Mouse (Mus musculus): ENCODE results near the gene Sh3kbp1. TPM values are rescaled to one million over a fixed set of nuclear protein-coding genes. Genes with fewer than 3 reads are reported as not detected.

Sh3kbp1 gene
- polyA plus RNA-seq, 1 experiment, result 119 TPM

- TF ChIP-seq POLR2A (IDR thresholded peaks at IDR 0.05; ENCODE audit: low read depth, low read length), result no peak
- no peak for TF ChIP-seq CTCF (IDR thresholded peaks at IDR 0.05; ENCODE audit: borderline replicate concordance, insufficient read depth, low read length)
- Histone ChIP-seq H3K27ac (ENCODE audit: insufficient read depth, low read length) (no peak overlapping the region), H3K4me1 (ENCODE audit: control insufficient read depth, insufficient read depth, low read length) (no peaks in the 10 kb centered on the region), H3K4me3 (ENCODE audit: insufficient read depth, low read length) (no peak overlapping the region)
Measured at GRCm38 (mm10) chrX:159896536-159896935, 269.5 kb downstream of the Sh3kbp1 start.

- Histone ChIP-seq H3K27ac (ENCODE audit: insufficient read depth, low read length) (no peak overlapping the region), H3K4me1 (ENCODE audit: control insufficient read depth, insufficient read depth, low read length) (no peaks in the 10 kb centered on the region), H3K4me3 (ENCODE audit: insufficient read depth, low read length) (no peak overlapping the region)
- TF ChIP-seq CTCF (IDR thresholded peaks at IDR 0.05; ENCODE audit: borderline replicate concordance, insufficient read depth, low read length), result no peak
- TF ChIP-seq POLR2A (IDR thresholded peaks at IDR 0.05; ENCODE audit: low read depth, low read length), result no peak
Measured at GRCm38 (mm10) chrX:159898110-159898509, 271.0 kb downstream of the Sh3kbp1 start.

- no peak overlapping the region for H3K4me3 ChIP-seq (ENCODE audit: insufficient read depth, low read length)
- H3K4me1 ChIP-seq (ENCODE audit: control insufficient read depth, insufficient read depth, low read length), result no peaks in the 10 kb centered on the region
- no peak overlapping the region for H3K27ac ChIP-seq (ENCODE audit: insufficient read depth, low read length)
- TF ChIP-seq POLR2A (IDR thresholded peaks at IDR 0.05; ENCODE audit: low read depth, low read length), result no peak
- TF ChIP-seq CTCF (IDR thresholded peaks at IDR 0.05; ENCODE audit: borderline replicate concordance, insufficient read depth, low read length), result no peak
Measured at GRCm38 (mm10) chrX:159899121-159899520, 272.0 kb downstream of the Sh3kbp1 start.

- no peaks in the 10 kb centered on the region for H3K4me1 ChIP-seq (ENCODE audit: control insufficient read depth, insufficient read depth, low read length)
- TF ChIP-seq CTCF (IDR thresholded peaks at IDR 0.05; ENCODE audit: borderline replicate concordance, insufficient read depth, low read length) (no peak), POLR2A (IDR thresholded peaks at IDR 0.05; ENCODE audit: low read depth, low read length) (no peak)
- H3K4me3 ChIP-seq (ENCODE audit: insufficient read depth, low read length), result no peak overlapping the region
- no peak overlapping the region for H3K27ac ChIP-seq (ENCODE audit: insufficient read depth, low read length)
Measured at GRCm38 (mm10) chrX:159903421-159903820, 276.3 kb downstream of the Sh3kbp1 start.

GRCm38 (mm10) chrX:159907703-159908102, 280.6 kb downstream of the Sh3kbp1 start:
- Histone ChIP-seq H3K4me1 (ENCODE audit: control insufficient read depth, insufficient read depth, low read length) (0 out of 2 replicates have a peak, but pooled peaks cover 3% of the 10 kb centered on the region), H3K4me3 (ENCODE audit: insufficient read depth, low read length) (no peak overlapping the region), H3K27ac (ENCODE audit: insufficient read depth, low read length) (no peak overlapping the region)
- TF ChIP-seq CTCF (IDR thresholded peaks at IDR 0.05; ENCODE audit: borderline replicate concordance, insufficient read depth, low read length) (no peak), POLR2A (IDR thresholded peaks at IDR 0.05; ENCODE audit: low read depth, low read length) (no peak)

- TF ChIP-seq CTCF (IDR thresholded peaks at IDR 0.05; ENCODE audit: borderline replicate concordance, insufficient read depth, low read length) (no peak), POLR2A (IDR thresholded peaks at IDR 0.05; ENCODE audit: low read depth, low read length) (no peak)
- H3K27ac ChIP-seq (ENCODE audit: insufficient read depth, low read length), result peak overlapping the region; percentile 84
- H3K4me3 ChIP-seq (ENCODE audit: insufficient read depth, low read length), result no peak overlapping the region
- H3K4me1 ChIP-seq (ENCODE audit: control insufficient read depth, insufficient read depth, low read length), result 0 out of 2 replicates have a peak, but pooled peaks cover 3% of the 10 kb centered on the region
Measured at GRCm38 (mm10) chrX:159909446-159910277, 282.6 kb downstream of the Sh3kbp1 start.

GRCm38 (mm10) chrX:159910600-159910999, 283.5 kb downstream of the Sh3kbp1 start:
- Histone ChIP-seq H3K4me3 (ENCODE audit: insufficient read depth, low read length) (no peak overlapping the region), H3K27ac (ENCODE audit: insufficient read depth, low read length) (peak overlapping the region; percentile 84)

GRCm38 (mm10) chrX:159911613-159912012, 284.5 kb downstream of the Sh3kbp1 start:
- H3K4me1 ChIP-seq (ENCODE audit: control insufficient read depth, insufficient read depth, low read length), result 0 out of 2 replicates have a peak, but pooled peaks cover 3% of the 10 kb centered on the region
- TF ChIP-seq POLR2A (IDR thresholded peaks at IDR 0.05; ENCODE audit: low read depth, low read length) (no peak), CTCF (IDR thresholded peaks at IDR 0.05; ENCODE audit: borderline replicate concordance, insufficient read depth, low read length) (no peak)
- peak overlapping the region; percentile 73 for H3K27ac ChIP-seq (ENCODE audit: insufficient read depth, low read length)
- no peak overlapping the region for H3K4me3 ChIP-seq (ENCODE audit: insufficient read depth, low read length)

More at GRCm38 (mm10) chrX:159910600-159910999, 283.5 kb downstream of the Sh3kbp1 start:
- 0 out of 2 replicates have a peak, but pooled peaks cover 3% of the 10 kb centered on the region for H3K4me1 ChIP-seq (ENCODE audit: control insufficient read depth, insufficient read depth, low read length)
- no peak for TF ChIP-seq CTCF (IDR thresholded peaks at IDR 0.05; ENCODE audit: borderline replicate concordance, insufficient read depth, low read length)
- TF ChIP-seq POLR2A (IDR thresholded peaks at IDR 0.05; ENCODE audit: low read depth, low read length), result no peak

GRCm38 (mm10) chrX:159912061-159912460, 285.0 kb downstream of the Sh3kbp1 start:
- TF ChIP-seq POLR2A (IDR thresholded peaks at IDR 0.05; ENCODE audit: low read depth, low read length) (no peak), CTCF (IDR thresholded peaks at IDR 0.05; ENCODE audit: borderline replicate concordance, insufficient read depth, low read length) (no peak)
- Histone ChIP-seq H3K4me3 (ENCODE audit: insufficient read depth, low read length) (no peak overlapping the region), H3K27ac (ENCODE audit: insufficient read depth, low read length) (peak overlapping the region; percentile 73), H3K4me1 (ENCODE audit: control insufficient read depth, insufficient read depth, low read length) (0 out of 2 replicates have a peak, but pooled peaks cover 3% of the 10 kb centered on the region)

- Histone ChIP-seq H3K4me1 (ENCODE audit: control insufficient read depth, insufficient read depth, low read length) (0 out of 2 replicates have a peak, but pooled peaks cover 3% of the 10 kb centered on the region), H3K4me3 (ENCODE audit: insufficient read depth, low read length) (no peak overlapping the region), H3K27ac (ENCODE audit: insufficient read depth, low read length) (no peak overlapping the region)
- TF ChIP-seq CTCF (IDR thresholded peaks at IDR 0.05; ENCODE audit: borderline replicate concordance, insufficient read depth, low read length) (no peak), POLR2A (IDR thresholded peaks at IDR 0.05; ENCODE audit: low read depth, low read length) (no peak)
Measured at GRCm38 (mm10) chrX:159913489-159913888, 286.4 kb downstream of the Sh3kbp1 start.

Measured in embryonic fibroblast, embryonic 13.5 days (primary cell).